ENCODE assay signal across 18 mouse cellular contexts in the genomic region with DNA sequence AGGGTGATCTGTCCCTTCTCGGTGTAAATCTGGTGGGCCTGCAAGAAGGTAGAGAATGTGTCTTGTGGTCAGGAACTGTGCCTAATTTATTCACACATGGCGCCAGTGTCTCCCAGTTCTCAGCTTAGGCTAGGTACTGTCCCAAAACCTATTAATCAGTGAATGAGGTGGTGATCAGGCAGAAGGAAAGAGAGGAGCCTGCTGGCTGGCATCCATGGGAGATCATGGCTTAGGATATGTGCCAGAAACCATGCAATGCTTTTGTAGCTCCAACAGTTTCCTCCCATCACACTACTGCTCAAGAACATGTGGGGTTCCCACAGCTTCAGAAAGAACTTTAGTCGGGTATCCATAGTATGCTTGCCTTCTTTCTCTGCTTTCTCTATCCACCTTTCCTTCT.
A peak's percentile ranks its signal among the peaks of the same experiment; 100 is the strongest.
DNase-seq lines count a peak whose midpoint lies in the region; ATAC-seq and TF ChIP-seq lines count a peak whose summit lies in the region.
"Had no signal": no experiment of that assay in that cellular context is flagged by ENCODE, and none has a peak within 500 bp of the region (broad histone marks: within the 10 kb centered on the region; RNA-seq: fewer than 3 reads in every experiment).

No protein-coding gene starts in this region.

- no peak overlapping the region for H3K4me3 ChIP-seq in cerebellum, adult 2 months (replicated peaks; ENCODE audit: insufficient read depth, low read depth, low read length)

- peak; percentile 52 for DNase-seq in cerebellum, adult 11-12 months
- DNase-seq in cerebellum, postnatal 36 days, result no peak
- DNase-seq in cerebellum, adult 2 months, result no peak
- peak; percentile 35 for DNase-seq in cerebellum, adult 8-10 months
- no peak for DNase-seq in cerebellum, adult 9-11 months
- DNase-seq: adrenal gland, adult 2 months; adrenal gland, adult 8-10 months; adrenal gland, postnatal 10 days; adrenal gland, postnatal 14 days; adrenal gland, postnatal 25 days; adrenal gland, postnatal 36 days; B cell, adult 2 months; cerebellum, adult 11 months; cerebellum, adult 9-10 months had no signal

- no peak for TF ChIP-seq POLR2A in cerebellum, adult 2 months (IDR thresholded peaks at IDR 0.05; ENCODE audit: borderline replicate concordance, insufficient read depth, low read length)

- H3K27ac ChIP-seq in cerebellum, adult 2 months (ENCODE audit: insufficient read depth, low read length), result 0 out of 2 replicates have a peak overlapping the region, but pooled peaks have one; percentile 45

- ATAC-seq in cerebellum, adult (ENCODE audit: insufficient number of reproducible peaks, low FRiP score, low TSS enrichment), result no peak
- ATAC-seq: activated CD4-positive, CD25-positive, alpha-beta regulatory T cell, adult 4 months; CD4-positive, CD25-positive, alpha-beta regulatory T cell, adult 4 months; Patski had no signal

- no peaks in the 10 kb centered on the region for H3K27me3 ChIP-seq in cerebellum, adult 2 months (ENCODE audit: control insufficient read depth, insufficient read depth, low read length)

- WGBS in cerebellum, adult 2 months, result 19% methylated on average over 3 of the region's 3 CpGs

- H3K4me1 ChIP-seq in cerebellum, adult 2 months (ENCODE audit: control insufficient read depth, insufficient read depth, low read length), result peaks cover 81% of the 10 kb centered on the region

- TF ChIP-seq CTCF in cerebellum, adult 2 months (IDR thresholded peaks at IDR 0.05; ENCODE audit: borderline replicate concordance, insufficient read depth, low read depth, low read length), result no peak

Comparison
In these comparisons a context has a peak if more than half of its experiments do, and no peak if none do; other contexts are left out.
1. DNase-seq: peak in cerebellum, adult 11-12 months (single experiment) and cerebellum, adult 8-10 months (single experiment); none in cerebellum, postnatal 36 days (0 of 2), cerebellum, adult 2 months (0 of 2) and cerebellum, adult 9-11 months (single experiment).